Mouse (Mus musculus) testis, postnatal 10 days (tissue): ENCODE data around the gene Ank3.

Experiments
- DNase-seq: peaks from one replicate; pipeline ENCODE4 v3.0.0; 2021; ENCODE audit warnings: low spot score

The Ank3 gene

DNA sequence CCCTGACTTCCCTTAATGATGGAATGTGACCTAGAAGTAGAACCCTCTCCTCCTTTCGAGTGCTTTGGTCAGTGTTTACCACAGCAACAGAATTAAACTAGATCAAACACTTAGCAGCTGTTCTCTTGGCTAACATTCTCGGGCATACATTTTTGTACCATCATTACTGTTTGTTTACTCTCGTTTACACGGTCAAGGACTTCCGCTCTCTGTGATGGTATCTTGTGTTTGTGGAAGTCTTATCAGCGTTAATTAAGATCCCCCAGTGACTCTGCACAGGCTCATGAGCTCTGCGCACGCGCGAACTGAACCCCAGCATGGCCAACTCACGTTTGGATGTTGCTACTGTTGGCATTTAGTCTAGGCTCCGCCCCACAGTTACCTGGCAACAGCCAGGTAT is 16.3 kb downstream of the Ank3 start:
- no peak for DNase-seq

- DNase-seq: no peak
These were observed 20.1 kb downstream of the Ank3 start for GRCm38 (mm10) chr10:69418716-69419115.

- DNase-seq: no peak
These were observed 21.7 kb downstream of the Ank3 start for GRCm38 (mm10) chr10:69420306-69420705.

- no peak for DNase-seq
These were observed 25.5 kb downstream of the Ank3 start for GRCm38 (mm10) chr10:69424051-69424450.

GRCm38 (mm10) chr10:69430138-69430537 is 31.6 kb downstream of the Ank3 start:
- DNase-seq: no peak

DNA sequence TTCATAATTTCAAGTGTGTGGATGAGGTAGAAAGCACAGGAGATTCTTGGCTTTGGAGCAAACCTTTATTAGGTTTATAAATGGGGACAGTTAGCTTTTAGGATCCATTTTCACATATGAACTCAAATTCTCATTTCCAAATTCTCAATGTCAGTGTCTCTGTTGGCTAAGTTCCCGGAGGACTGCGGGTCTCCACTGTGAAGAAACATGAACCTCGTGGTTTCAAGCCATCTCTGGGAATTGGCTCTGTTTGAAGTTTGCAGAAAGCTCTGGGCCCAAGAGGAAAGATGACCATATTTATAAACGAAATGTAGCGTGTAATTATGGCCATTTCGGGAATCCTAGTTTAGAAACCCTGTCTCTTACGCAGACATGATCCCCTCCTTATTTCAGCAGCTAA is 32.5 kb downstream of the Ank3 start:
- no peak for DNase-seq

DNA sequence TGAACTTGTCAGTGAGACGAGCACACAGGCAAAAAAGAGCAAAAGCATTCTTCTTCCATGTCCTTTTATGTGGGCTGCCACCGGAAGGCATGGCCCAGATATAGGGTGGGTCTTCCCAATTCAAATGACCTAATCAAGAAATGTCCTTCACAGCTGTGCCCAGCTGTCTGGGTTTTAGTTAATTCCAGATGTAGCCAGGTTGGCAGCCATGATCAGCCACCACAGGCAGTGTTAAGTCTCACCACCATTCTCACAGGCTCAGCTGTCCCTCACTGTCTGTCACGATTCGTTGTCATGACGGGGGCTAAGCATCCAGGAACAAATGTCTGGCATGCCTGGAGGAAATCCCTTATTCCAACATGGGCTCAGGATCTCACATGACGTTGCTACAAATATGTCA is 36.6 kb downstream of the Ank3 start:
- no peak for DNase-seq

DNA sequence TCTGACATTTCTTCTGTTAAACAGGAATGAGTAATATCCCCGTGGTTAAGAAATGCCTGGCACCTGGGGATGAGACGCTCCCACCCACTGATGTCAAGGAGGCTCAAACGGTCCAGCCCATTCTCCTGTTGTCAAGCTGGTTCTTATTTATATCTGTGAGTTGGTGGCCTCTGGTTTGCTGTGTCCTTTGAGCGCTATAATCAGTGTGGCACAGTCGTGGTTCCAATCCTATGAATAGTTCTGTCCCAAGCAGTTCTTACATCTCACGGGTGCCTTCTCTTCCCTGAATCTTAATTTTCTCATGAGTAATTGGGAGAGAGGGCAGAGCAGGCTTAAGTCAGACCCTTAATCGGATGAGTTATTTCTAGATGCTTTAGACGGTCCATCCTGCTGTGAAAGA is 40.9 kb downstream of the Ank3 start:
- DNase-seq: no peak

GRCm38 (mm10) chr10:69444546-69444945 is 46.0 kb downstream of the Ank3 start:
- no peak for DNase-seq

- DNase-seq: no peak
These were observed 47.4 kb downstream of the Ank3 start for GRCm38 (mm10) chr10:69445951-69446350.

GRCm38 (mm10) chr10:69446566-69446965 is 48.0 kb downstream of the Ank3 start:
- no peak for DNase-seq

GRCm38 (mm10) chr10:69447308-69447707 is 48.7 kb downstream of the Ank3 start:
- no peak for DNase-seq

DNA sequence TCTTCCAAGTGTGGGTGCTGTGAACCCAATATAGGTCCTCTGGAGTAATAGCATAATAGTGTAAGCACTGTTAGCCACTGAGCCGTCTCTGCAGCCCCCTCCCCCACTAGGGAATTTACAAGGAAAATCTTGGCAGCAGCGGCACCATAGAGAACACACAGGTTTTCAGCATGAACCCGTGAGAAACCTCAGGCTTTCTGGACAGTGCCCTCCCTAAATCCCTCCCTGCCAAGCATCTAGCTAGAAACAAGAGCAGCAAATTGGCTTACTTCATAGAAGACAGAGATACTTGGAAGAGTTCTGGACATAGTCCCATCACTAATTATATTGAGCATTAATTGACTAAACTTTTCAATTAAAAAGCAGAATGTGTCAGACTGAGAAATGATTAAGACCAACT is 49.6 kb downstream of the Ank3 start:
- DNase-seq: no peak

- no peak for DNase-seq
These were observed 52.4 kb downstream of the Ank3 start for GRCm38 (mm10) chr10:69451006-69451405.

DNA sequence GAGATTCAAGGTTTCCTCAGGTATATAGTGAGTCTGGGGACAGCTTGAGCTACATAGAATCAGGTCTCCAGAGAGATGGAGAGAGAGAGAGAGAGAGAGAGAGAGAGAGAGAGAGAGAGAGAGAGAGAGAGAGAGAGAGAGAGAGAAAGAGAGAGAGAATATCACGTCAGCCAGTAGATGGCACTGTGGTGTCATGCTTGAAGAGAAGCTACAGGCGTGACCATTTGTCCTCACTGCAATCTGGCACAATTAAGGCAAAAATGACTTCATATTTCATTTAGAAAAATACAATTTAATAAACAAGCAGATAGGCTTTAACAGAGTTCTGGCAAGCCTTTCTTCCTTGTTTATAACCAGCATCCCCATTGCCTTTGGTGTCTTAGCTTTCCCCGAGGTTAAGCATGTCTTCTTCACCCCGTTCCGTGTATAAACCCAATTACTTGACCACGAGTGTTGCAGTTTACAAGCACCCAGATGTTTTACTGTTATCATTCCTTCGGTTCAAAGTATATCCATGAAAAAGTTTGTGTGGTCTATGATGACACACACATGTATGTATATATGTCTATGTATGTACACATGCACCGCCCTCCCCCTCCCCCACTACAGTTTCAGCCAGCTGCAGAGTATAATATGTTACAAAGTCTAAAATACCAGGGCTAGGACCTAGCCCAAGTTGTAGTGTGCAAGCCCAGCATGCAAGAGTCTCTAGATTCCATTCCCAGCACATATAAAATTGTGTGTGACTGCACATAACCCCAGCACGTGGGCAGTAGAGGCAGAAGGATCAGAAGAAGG is 53.8 kb downstream of the Ank3 start:
- DNase-seq: peak; percentile 82

DNA sequence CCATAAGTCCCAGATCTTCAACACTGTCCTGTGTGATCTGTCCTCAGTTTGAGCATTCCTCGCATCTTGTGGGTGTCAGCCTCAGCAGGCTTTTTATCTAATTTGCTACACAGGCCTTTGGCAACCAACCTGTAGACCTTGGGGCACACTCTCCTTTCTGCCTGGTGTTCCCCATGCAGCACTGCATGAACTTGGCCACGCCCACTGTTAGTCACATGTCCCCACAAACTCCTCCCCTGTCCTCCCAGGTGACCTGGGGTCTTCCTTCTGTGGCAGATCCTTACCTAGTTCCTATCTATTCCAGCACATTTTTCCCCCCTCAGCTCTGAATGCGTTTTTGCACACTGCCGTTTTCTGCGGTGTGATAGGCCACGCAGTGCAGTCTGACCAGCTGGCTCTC is 55.0 kb downstream of the Ank3 start:
- DNase-seq: peak; percentile 50

DNA sequence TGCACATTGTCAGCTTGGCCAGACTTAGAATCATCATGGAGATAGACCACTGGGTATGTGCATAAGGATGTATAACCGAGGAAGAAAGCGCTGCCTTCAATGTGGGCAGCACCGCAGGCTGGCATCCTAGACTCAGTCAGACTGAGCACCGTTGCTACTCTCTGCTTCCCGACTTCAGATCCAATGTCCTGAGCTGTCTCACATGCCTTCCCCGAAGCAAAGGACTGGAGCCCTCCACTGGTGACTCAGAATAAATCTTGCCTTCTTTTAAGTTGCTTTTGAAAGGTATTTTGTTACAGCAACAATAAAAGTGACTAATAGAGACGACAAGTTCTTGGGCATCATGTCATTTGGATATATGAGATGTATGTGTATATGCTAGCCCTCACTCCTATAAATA is 55.9 kb downstream of the Ank3 start:
- no peak for DNase-seq

GRCm38 (mm10) chr10:69464826-69465225 is 66.3 kb downstream of the Ank3 start:
- no peak for DNase-seq

DNA sequence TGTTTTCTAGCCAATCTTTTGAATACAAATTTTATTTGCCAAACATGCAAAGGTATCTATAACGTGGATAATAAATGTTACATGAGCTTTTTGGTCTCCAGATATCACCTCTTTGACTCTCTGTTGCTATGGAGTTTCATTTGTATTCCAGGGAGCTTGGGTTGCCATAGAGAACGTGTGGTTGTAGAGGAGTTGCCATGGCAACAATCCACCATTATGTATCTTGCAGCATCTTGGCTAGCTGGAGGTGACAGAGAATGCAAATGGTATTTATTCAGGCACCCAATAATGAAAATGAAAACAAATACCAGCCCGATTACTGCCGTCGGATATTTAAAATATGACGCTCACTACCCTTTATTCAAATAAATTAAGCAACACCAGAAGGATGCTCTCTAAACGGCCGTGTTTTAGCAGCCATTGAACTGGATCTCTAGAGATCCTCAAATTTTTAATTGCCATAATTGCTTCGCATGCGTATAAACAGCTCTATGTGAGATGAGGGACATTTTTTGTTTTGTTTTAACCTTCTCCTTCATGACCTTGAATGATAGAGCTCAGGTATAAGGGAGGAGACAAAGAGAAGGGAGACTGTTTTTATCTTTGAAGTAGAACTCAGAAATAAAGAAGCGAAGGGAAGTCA is 67.1 kb downstream of the Ank3 start:
- DNase-seq: no peak

DNA sequence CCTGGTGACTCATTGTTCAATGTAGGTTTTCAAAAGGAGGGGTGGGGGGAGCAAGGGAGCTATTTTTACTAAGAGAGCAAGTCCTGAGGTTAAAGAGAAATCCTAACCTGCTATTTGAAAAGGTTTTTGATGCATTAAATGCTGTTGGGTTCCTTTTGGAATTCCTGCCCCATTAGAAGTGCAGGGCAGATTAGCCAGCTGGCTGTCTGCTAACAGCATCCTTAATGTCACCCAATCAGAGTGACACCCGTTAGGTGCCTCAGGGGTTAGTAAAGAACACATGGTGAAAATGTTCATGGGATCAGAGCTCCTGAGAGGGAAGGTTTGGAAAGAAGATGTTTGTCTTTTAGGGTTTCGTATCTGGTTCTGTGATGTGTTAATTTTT is 67.6 kb downstream of the Ank3 start:
- DNase-seq: no peak

- DNase-seq: no peak
These were observed 68.0 kb downstream of the Ank3 start for GRCm38 (mm10) chr10:69466586-69466985.

DNA sequence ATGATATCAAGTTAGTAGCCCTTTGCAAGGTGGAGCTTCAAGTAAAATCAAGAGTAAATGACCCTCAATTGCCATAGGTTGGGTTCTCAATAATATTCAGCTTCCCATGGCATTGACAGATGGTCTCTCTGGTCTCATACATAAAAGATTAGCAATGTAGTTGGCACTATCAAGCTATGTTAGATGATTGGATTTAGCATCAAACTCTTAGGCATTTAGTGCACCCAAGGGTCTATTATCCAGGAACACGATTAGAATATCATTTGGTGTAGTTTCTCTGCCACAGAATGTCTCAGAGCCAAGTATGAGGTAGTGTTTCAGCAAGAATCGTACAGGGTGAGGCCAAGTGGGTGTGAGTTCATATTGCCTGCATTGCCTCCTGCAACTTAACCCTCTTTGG is 68.6 kb downstream of the Ank3 start:
- no peak for DNase-seq

DNA sequence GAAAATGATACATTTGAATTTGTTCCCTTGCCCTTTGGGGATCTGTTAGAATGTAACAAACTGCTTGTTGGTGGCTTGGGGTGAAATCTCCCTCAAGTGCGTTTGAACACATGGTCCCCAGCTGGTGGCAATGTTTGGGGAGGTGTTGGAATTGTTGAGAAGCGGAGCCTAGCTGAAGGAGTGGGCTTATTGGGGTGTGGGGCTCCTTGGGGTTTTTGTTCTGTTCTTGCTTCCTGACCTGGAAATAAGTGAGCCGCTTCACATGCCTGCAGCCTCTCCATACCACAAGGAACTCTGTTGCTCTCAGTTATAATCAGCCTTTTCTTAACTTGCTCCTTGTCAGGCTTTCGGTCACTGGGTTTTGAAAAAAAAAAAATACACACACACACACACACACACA is 73.3 kb downstream of the Ank3 start:
- no peak for DNase-seq

GRCm38 (mm10) chr10:69476871-69477270 is 78.3 kb downstream of the Ank3 start:
- DNase-seq: no peak
